Comparison of ENCODE assay signal across 13 mouse cellular contexts in genomic region chr7:141220377-141220776, GRCm38 (mm10). TPM values are rescaled to one million over a fixed set of nuclear protein-coding genes. Genes with fewer than 3 reads are reported as not detected.
DNase-seq lines count a peak whose midpoint lies in the region; ATAC-seq and TF ChIP-seq lines count a peak whose summit lies in the region.
"Had no signal": no experiment of that assay in that cellular context is flagged by ENCODE, and none has a peak within 500 bp of the region (broad histone marks: within the 10 kb centered on the region; RNA-seq: fewer than 3 reads in every experiment).

No protein-coding gene starts in this region.

- intact Hi-C loops in heart, adult 2 months (cut with DNase I) = no loop called here
- intact Hi-C loops in gastrocnemius, postnatal 14 days (cut with DNase I; ENCODE audit: low total_unique reads) = no loop called here

- H3K27me3 ChIP-seq in heart, embryonic 11.5 days (ENCODE audit: control insufficient read depth, insufficient read depth, low read length) = no peaks in the 10 kb centered on the region
- H3K27me3 ChIP-seq in heart, adult 2 months (ENCODE audit: control insufficient read depth, insufficient read depth, low read length) = no peaks in the 10 kb centered on the region
- no peaks in the 10 kb centered on the region for H3K27me3 ChIP-seq in lung, embryonic 14.5 days (ENCODE audit: insufficient read depth, low read length)
- no peaks in the 10 kb centered on the region for H3K27me3 ChIP-seq in intestine, embryonic 16.5 days (replicated peaks; ENCODE audit: control insufficient read depth, insufficient read depth, low read length)
- H3K27me3 ChIP-seq in midbrain, embryonic 15.5 days (replicated peaks) = no peaks in the 10 kb centered on the region

- TF ChIP-seq CTCF in heart, adult 2 months (IDR thresholded peaks at IDR 0.05) = no peak
- no peak for TF ChIP-seq CTCF in lung, embryonic 14.5 days (IDR thresholded peaks at IDR 0.05; ENCODE audit: low read depth)
- no peak for TF ChIP-seq CTCF in lung, adult 2 months (IDR thresholded peaks at IDR 0.05; ENCODE audit: insufficient read depth, low read length)

- TF ChIP-seq POLR2A in heart, adult 2 months (IDR thresholded peaks at IDR 0.05; ENCODE audit: insufficient read depth, low read depth, low read length) = no peak
- TF ChIP-seq POLR2A in lung, adult 2 months (IDR thresholded peaks at IDR 0.05; ENCODE audit: borderline replicate concordance, extremely low read depth, low read depth, low read length) = no peak

- no peaks in the 10 kb centered on the region for H3K79me2 ChIP-seq in heart, adult 2 months (replicated peaks; ENCODE audit: control insufficient read depth, insufficient read depth, low read length)

- TF ChIP-seq EP300 in heart, adult 2 months (IDR thresholded peaks at IDR 0.05; ENCODE audit: insufficient read depth, low read depth, low read length) = no peak

- peaks cover 27% of the 10 kb centered on the region for H3K4me1 ChIP-seq in heart, embryonic 11.5 days (ENCODE audit: control insufficient read depth, insufficient read depth, low read length)
- peaks cover 9% of the 10 kb centered on the region for H3K4me1 ChIP-seq in heart, adult 2 months (ENCODE audit: control insufficient read depth, insufficient read depth, low read length)
- peaks cover 7% of the 10 kb centered on the region for H3K4me1 ChIP-seq in lung, embryonic 14.5 days (ENCODE audit: insufficient read depth)
- H3K4me1 ChIP-seq in lung, adult 2 months (ENCODE audit: control insufficient read depth, insufficient read depth, low read length) = peaks cover 10% of the 10 kb centered on the region
- peaks cover 50% of the 10 kb centered on the region for H3K4me1 ChIP-seq in intestine, embryonic 16.5 days (ENCODE audit: control insufficient read depth, insufficient read depth, low read length)
- peaks cover 34% of the 10 kb centered on the region for H3K4me1 ChIP-seq in midbrain, embryonic 15.5 days

- ATAC-seq in heart, embryonic 11.5 days (replicated peaks; ENCODE audit: insufficient number of reproducible peaks, low FRiP score, low TSS enrichment) = no peak
- ATAC-seq in lung, embryonic 14.5 days (ENCODE audit: insufficient read depth) = no peak
- ATAC-seq in intestine, embryonic 16.5 days = no peak
- ATAC-seq in midbrain, embryonic 15.5 days (replicated peaks) = no peak

- H3K27ac ChIP-seq in heart, embryonic 11.5 days (ENCODE audit: low read depth, low read length) = no peak overlapping the region
- no peak overlapping the region for H3K27ac ChIP-seq in heart, adult 2 months
- H3K27ac ChIP-seq in lung, embryonic 14.5 days (ENCODE audit: low read depth) = no peak overlapping the region
- H3K27ac ChIP-seq in intestine, embryonic 16.5 days (ENCODE audit: low read length) = peak overlapping the region; percentile 85; the same call in 1 of the 2 replicates
- H3K27ac ChIP-seq in midbrain, embryonic 15.5 days = no peak overlapping the region

- DNase-seq in heart, adult 2 months = no peak
- DNase-seq in lung, embryonic 14.5 days = no peak
- no peak for DNase-seq in lung, adult 2 months
- DNase-seq in Muller cell, postnatal 12 days (ENCODE audit: inconsistent ontology term) = no peak
- no peak for DNase-seq in gastrocnemius, postnatal 14 days
- DNase-seq: embryo, embryonic 11 days; gastrocnemius, adult 2 months; kidney, postnatal 14 days; right cerebral cortex, postnatal 4 days; thymus, postnatal 4 days had no signal

- H3K9ac ChIP-seq in heart, embryonic 11.5 days (ENCODE audit: low read depth, low read length) = peak overlapping the region; percentile 87; the same call in 1 of the 2 replicates
- no peak overlapping the region for H3K9ac ChIP-seq in heart, adult 2 months (ENCODE audit: low read depth, low read length)
- H3K9ac ChIP-seq in lung, embryonic 14.5 days = 0 out of 2 replicates have a peak overlapping the region, but pooled peaks have one; percentile 13
- H3K9ac ChIP-seq in intestine, embryonic 16.5 days (ENCODE audit: low read depth, low read length) = peak overlapping the region; percentile 87
- no peak overlapping the region for H3K9ac ChIP-seq in midbrain, embryonic 15.5 days

- no peaks in the 10 kb centered on the region for H3K9me3 ChIP-seq in heart, embryonic 11.5 days (replicated peaks; ENCODE audit: control insufficient read depth, low read length)
- no peaks in the 10 kb centered on the region for H3K9me3 ChIP-seq in lung, embryonic 14.5 days (ENCODE audit: low read depth, low read length)
- H3K9me3 ChIP-seq in intestine, embryonic 16.5 days (ENCODE audit: control insufficient read depth, low read length) = no peaks in the 10 kb centered on the region
- H3K9me3 ChIP-seq in midbrain, embryonic 15.5 days = no peaks in the 10 kb centered on the region

- peak overlapping the region; percentile 92 for H3K4me2 ChIP-seq in heart, embryonic 11.5 days
- peak overlapping the region; percentile 92 for H3K4me2 ChIP-seq in lung, embryonic 14.5 days
- peak overlapping the region; percentile 87 for H3K4me2 ChIP-seq in intestine, embryonic 16.5 days (ENCODE audit: low read depth, low read length)
- H3K4me2 ChIP-seq in midbrain, embryonic 15.5 days = peak overlapping the region; percentile 79; the same call in 1 of the 2 replicates

- peak overlapping the region; percentile 68 for H3K4me3 ChIP-seq in heart, embryonic 11.5 days (ENCODE audit: low read depth, low read length)
- no peak overlapping the region for H3K4me3 ChIP-seq in heart, adult 2 months
- no peak overlapping the region; the same call in 1 of the 2 replicates for H3K4me3 ChIP-seq in lung, embryonic 14.5 days (ENCODE audit: low read depth, low read length)
- no peak overlapping the region for H3K4me3 ChIP-seq in lung, adult 2 months (replicated peaks; ENCODE audit: extremely low read depth, low read depth, low read length)
- peak overlapping the region; percentile 71 for H3K4me3 ChIP-seq in intestine, embryonic 16.5 days (ENCODE audit: low read length)
- no peak overlapping the region for H3K4me3 ChIP-seq in midbrain, embryonic 15.5 days

- 87% methylated on average over 1 of the region's 1 CpGs for WGBS in heart, embryonic 11.5 days (ENCODE audit: insufficient replicate concordance)
- WGBS in heart, adult 2 months = 83% methylated on average over 1 of the region's 1 CpGs
- WGBS in lung, embryonic 14.5 days = 63% methylated on average over 1 of the region's 1 CpGs
- 58% methylated on average over 1 of the region's 1 CpGs for WGBS in lung, adult 2 months
- WGBS in intestine, embryonic 16.5 days = 68% methylated on average over 1 of the region's 1 CpGs
- WGBS in midbrain, embryonic 15.5 days = 67% methylated on average over 1 of the region's 1 CpGs

- H3K36me3 ChIP-seq in heart, embryonic 11.5 days (ENCODE audit: control insufficient read depth, insufficient read depth, low read length) = no peaks in the 10 kb centered on the region
- no peaks in the 10 kb centered on the region for H3K36me3 ChIP-seq in heart, adult 2 months (ENCODE audit: control insufficient read depth, insufficient read depth, low read length)
- H3K36me3 ChIP-seq in lung, embryonic 14.5 days (ENCODE audit: insufficient read depth) = peaks cover 18% of the 10 kb centered on the region; the same call in 1 of the 2 replicates
- peaks cover 4% of the 10 kb centered on the region; the same call in 1 of the 2 replicates for H3K36me3 ChIP-seq in intestine, embryonic 16.5 days (ENCODE audit: control insufficient read depth, insufficient read depth, low read length)
- H3K36me3 ChIP-seq in midbrain, embryonic 15.5 days (replicated peaks) = no peaks in the 10 kb centered on the region

RNA-seq across cellular contexts. Expression of gene Rassf7, which starts 4.7 kb away (rescaled TPM):
- 14.3 and 17.5 TPM in 2 replicates for polyA plus RNA-seq in heart, embryonic 11.5 days (2014; fragmentation: Nextera tagmentation; extraction: Ambion mirVana)
- total RNA-seq in heart, adult 2 months (2021) = under 1 TPM; 0.25 to 0.42 TPM
- 2.2 and 3.3 TPM in 2 replicates for polyA plus RNA-seq in heart, adult 2 months (2012; rRNA removed)
- 38.9 and 41.1 TPM in 2 replicates for polyA plus RNA-seq in lung, embryonic 14.5 days (2014; fragmentation: Nextera tagmentation; extraction: Ambion mirVana)
- polyA plus RNA-seq in lung, adult 2 months (2012; rRNA removed) = 87.1 and 92.9 TPM in 2 replicates
- polyA plus RNA-seq in intestine, embryonic 16.5 days (2015; fragmentation: Nextera tagmentation; extraction: Ambion mirVana) = 75.6 and 77.5 TPM in 2 replicates
- polyA plus RNA-seq in midbrain, embryonic 15.5 days (2015; fragmentation: Nextera tagmentation; extraction: Ambion mirVana) = 24.0 and 26.3 TPM in 2 replicates
- total RNA-seq in gastrocnemius, postnatal 14 days (2021) = 1 to 10 TPM in 1 of 2 experiments, under 1 TPM in 1; 0.62 to 1.2 TPM

RNA-seq across cellular contexts. Expression of gene Lmntd2, which starts 6.5 kb away (rescaled TPM):
- 0.46 and 0.99 TPM in 2 replicates for polyA plus RNA-seq in heart, embryonic 11.5 days (2014; fragmentation: Nextera tagmentation; extraction: Ambion mirVana)
- total RNA-seq in heart, adult 2 months (2021) = not detected
- 0.18 and 0.20 TPM in 2 replicates for polyA plus RNA-seq in heart, adult 2 months (2012; rRNA removed)
- polyA plus RNA-seq in lung, embryonic 14.5 days (2014; fragmentation: Nextera tagmentation; extraction: Ambion mirVana) = 0.74 and 1.4 TPM in 2 replicates
- polyA plus RNA-seq in lung, adult 2 months (2012; rRNA removed) = 4.4 and 5.6 TPM in 2 replicates
- 4.0 TPM in 2 replicates for polyA plus RNA-seq in intestine, embryonic 16.5 days (2015; fragmentation: Nextera tagmentation; extraction: Ambion mirVana)
- 0.87 and 1.4 TPM in 2 replicates for polyA plus RNA-seq in midbrain, embryonic 15.5 days (2015; fragmentation: Nextera tagmentation; extraction: Ambion mirVana)
- total RNA-seq in gastrocnemius, postnatal 14 days (2021) = not detected
- total RNA-seq: gastrocnemius, adult 2 months had no signal

RNA-seq across cellular contexts. Expression of gene Phrf1, which starts 8.2 kb away (rescaled TPM):
- 50.2 and 51.1 TPM in 2 replicates for polyA plus RNA-seq in heart, embryonic 11.5 days (2014; fragmentation: Nextera tagmentation; extraction: Ambion mirVana)
- 10 to 100 TPM; 26.8 to 32.1 TPM for total RNA-seq in heart, adult 2 months (2021)
- polyA plus RNA-seq in heart, adult 2 months (2012; rRNA removed) = 8.9 and 10.2 TPM in 2 replicates
- polyA plus RNA-seq in lung, embryonic 14.5 days (2014; fragmentation: Nextera tagmentation; extraction: Ambion mirVana) = 80.7 and 85.4 TPM in 2 replicates
- polyA plus RNA-seq in lung, adult 2 months (2012; rRNA removed) = 18.9 and 22.5 TPM in 2 replicates
- polyA plus RNA-seq in intestine, embryonic 16.5 days (2015; fragmentation: Nextera tagmentation; extraction: Ambion mirVana) = 55.2 and 56.7 TPM in 2 replicates
- polyA plus RNA-seq in midbrain, embryonic 15.5 days (2015; fragmentation: Nextera tagmentation; extraction: Ambion mirVana) = 77.3 and 85.7 TPM in 2 replicates
- 10 to 100 TPM; 23.2 to 24.4 TPM for total RNA-seq in gastrocnemius, postnatal 14 days (2021)

RNA-seq across cellular contexts. Expression of gene Lrrc56, which starts 26.4 kb away (rescaled TPM):
- polyA plus RNA-seq in heart, embryonic 11.5 days (2014; fragmentation: Nextera tagmentation; extraction: Ambion mirVana) = 1.6 TPM in 2 replicates
- total RNA-seq in heart, adult 2 months (2021) = 1 to 10 TPM; 2.3 to 3.1 TPM
- 4.6 and 4.9 TPM in 2 replicates for polyA plus RNA-seq in heart, adult 2 months (2012; rRNA removed)
- polyA plus RNA-seq in lung, embryonic 14.5 days (2014; fragmentation: Nextera tagmentation; extraction: Ambion mirVana) = 3.8 and 4.3 TPM in 2 replicates
- polyA plus RNA-seq in lung, adult 2 months (2012; rRNA removed) = 15.8 TPM in 2 replicates
- polyA plus RNA-seq in intestine, embryonic 16.5 days (2015; fragmentation: Nextera tagmentation; extraction: Ambion mirVana) = 5.3 and 6.5 TPM in 2 replicates
- 12.8 and 13.8 TPM in 2 replicates for polyA plus RNA-seq in midbrain, embryonic 15.5 days (2015; fragmentation: Nextera tagmentation; extraction: Ambion mirVana)
- 1 to 10 TPM; 2.2 to 2.4 TPM for total RNA-seq in gastrocnemius, postnatal 14 days (2021)

RNA-seq across cellular contexts. Expression of gene Hras, which starts 26.6 kb away (rescaled TPM):
- polyA plus RNA-seq in heart, embryonic 11.5 days (2014; fragmentation: Nextera tagmentation; extraction: Ambion mirVana) = 73.1 and 80.9 TPM in 2 replicates
- 100 to 1,000 TPM in 1 of 2 experiments, 10 to 100 TPM in 1; 90.8 to 105 TPM for total RNA-seq in heart, adult 2 months (2021)
- 63.7 and 79.9 TPM in 2 replicates for polyA plus RNA-seq in heart, adult 2 months (2012; rRNA removed)
- polyA plus RNA-seq in lung, embryonic 14.5 days (2014; fragmentation: Nextera tagmentation; extraction: Ambion mirVana) = 85.8 and 97.4 TPM in 2 replicates
- 77.3 and 91.5 TPM in 2 replicates for polyA plus RNA-seq in lung, adult 2 months (2012; rRNA removed)
- 21.9 and 47.0 TPM in 2 replicates for polyA plus RNA-seq in intestine, embryonic 16.5 days (2015; fragmentation: Nextera tagmentation; extraction: Ambion mirVana)
- 181 and 195 TPM in 2 replicates for polyA plus RNA-seq in midbrain, embryonic 15.5 days (2015; fragmentation: Nextera tagmentation; extraction: Ambion mirVana)
- 100 to 1,000 TPM; 193 to 209 TPM for total RNA-seq in gastrocnemius, postnatal 14 days (2021)

Comparison
In these comparisons a context has a peak if more than half of its experiments do, and no peak if none do; other contexts are left out.
1. H3K4me3 ChIP-seq: peak in heart, embryonic 11.5 days (single experiment) and intestine, embryonic 16.5 days (single experiment); none in heart, adult 2 months (single experiment), lung, embryonic 14.5 days (single experiment), lung, adult 2 months (single experiment) and midbrain, embryonic 15.5 days (single experiment).
2. H3K9ac ChIP-seq: peak in heart, embryonic 11.5 days (single experiment), lung, embryonic 14.5 days (single experiment) and intestine, embryonic 16.5 days (single experiment); none in heart, adult 2 months (single experiment) and midbrain, embryonic 15.5 days (single experiment).
3. Peak in every context shown above with its lines, with median percentiles within 50 percentile points of each other: H3K4me2 ChIP-seq.